Mouse (Mus musculus) heart, adult 8-10 months (tissue): Measurements from ENCODE around the gene Trpc4ap. TPM values are rescaled to one million over a fixed set of nuclear protein-coding genes. Genes with fewer than 3 reads are reported as not detected.
"Not testable (repeated sequence)": the region's sequence is repeated elsewhere in the genome, so short reads cannot be mapped to it uniquely, and the experiment has no call there.

ENCODE experiments used
- DNase-seq: peaks from one replicate; pipeline ENCODE4 v3.0.0; 2022; ENCODE audit warnings: low spot score
- total RNA-seq, 4 experiments: library from RNA; stranded (reverse); gene quantifications; 2 replicates each; pipeline ENCODE4 v1.2.4; 2022

Gene Trpc4ap
- total RNA-seq = 10 to 100 TPM; 85.4 to 95.8 (median 88.4) TPM

DNA sequence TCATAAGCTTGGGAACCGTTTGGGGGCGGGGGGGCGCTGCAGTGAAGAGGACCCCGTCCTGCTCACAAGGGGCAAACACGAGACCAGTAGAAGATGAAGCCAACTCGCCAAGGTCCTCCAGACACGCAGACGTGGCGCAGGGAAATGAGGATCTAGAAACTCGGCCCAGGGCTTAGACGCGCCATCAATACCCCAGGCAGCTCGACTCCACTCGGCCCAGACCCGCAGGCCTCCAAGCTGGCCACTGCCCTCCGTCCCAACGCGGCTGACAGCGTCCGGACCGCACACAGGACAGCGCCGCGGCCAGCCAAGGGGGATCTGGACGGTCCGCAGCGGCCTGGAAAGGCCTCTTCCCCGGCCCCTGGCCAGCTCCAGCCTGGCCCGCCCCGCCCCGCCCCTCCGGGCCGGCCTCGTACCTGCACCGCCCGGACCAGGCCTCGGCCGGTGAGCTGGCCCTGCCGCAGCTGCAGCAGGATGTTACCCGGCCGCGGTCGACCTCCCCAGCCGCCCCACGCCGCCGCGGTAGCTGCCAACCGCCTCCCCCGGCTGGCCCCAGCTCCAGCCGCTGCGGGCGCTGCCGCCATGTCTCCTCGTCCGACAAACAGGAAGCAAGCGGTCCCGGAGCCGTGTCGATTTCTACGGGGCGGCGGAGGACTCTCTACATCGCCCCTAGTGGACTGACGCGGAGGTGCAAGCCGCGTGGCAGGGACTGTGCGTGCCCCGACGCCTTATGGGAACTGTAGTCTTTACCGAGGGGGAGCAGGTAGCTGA, at the start of gene Trpc4ap:
Gene Trpc4ap (minus strand): TSS at position 662 of the 771 bp plus-strand sequence.
- DNase-seq = peak; percentile 97

DNA sequence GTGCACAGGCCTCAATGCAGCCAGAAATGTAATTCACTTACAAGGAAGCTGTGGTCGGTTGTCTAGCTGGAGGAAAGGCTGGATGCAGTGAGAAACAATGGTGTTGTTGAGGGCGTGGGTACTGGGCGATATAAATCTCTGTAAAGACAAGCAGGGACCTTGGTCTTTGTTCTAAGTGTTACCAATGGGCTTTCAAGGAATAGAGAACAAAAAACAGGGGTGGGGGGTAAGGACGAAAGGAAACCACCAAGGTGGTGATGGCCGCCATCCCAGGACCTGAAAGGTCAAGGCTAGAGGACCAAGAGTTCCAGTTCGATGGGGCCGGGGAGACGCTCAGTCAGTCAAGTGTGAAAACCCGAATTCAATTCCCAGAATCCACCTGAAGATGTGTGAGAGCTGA, 45.6 kb upstream of the Trpc4ap start:
- no peak for DNase-seq

DNA sequence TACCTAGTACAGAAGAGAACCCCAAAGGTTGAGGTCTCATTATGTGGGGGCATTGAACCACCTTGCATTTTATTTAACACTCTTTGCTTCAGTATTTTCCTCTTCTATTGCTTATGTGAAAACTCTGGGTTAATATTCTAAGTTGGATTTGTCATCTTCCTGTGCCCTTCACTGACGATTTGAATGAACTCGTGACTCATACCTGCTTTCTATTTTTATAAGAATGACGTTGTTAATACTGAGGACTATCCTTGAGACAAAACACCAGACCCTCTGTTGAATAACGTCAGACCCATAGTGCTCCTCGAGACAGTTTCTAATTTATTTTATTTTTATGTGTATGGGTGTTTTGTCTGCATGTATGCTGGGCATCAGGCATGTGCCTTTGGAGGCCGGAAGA, 44.8 kb upstream of the Trpc4ap start:
- DNase-seq = no peak

- not testable (repeated sequence) for DNase-seq
Observed at GRCm38 (mm10) chr2:155735766-155736165, 43.6 kb upstream of the Trpc4ap start, which contains the start of gene Gm17581. Gene Gm17581 (minus strand): TSS chr2:155735866.

- DNase-seq = peak; percentile 21
Observed at GRCm38 (mm10) chr2:155735080-155735479, 42.9 kb upstream of the Trpc4ap start.

DNA sequence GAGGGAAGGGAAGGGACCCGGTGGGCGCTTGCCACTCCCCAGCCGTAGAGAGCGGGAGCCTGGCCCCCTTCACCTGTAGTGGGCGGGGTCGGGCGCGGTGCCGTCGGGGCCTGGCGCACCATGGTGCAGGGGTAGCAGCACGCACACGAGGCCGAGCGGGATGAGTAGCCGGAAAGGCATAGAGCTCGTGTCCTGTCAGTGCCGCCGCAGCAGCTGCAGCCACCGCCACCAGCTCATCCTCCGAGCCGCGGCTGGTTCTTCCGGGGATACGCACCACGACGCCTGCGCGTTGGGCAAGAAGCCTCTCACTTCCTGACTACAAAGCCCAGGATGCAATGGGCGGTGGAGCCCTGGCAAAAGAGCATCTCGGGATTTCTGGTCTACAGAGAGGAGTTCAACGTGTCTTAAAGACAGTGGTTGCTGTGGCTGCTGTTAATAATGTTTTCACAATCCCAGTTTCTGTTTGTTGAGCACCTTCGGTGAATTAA, 37.0 kb upstream of the Trpc4ap start, which contains the start of gene Edem2:
Gene Edem2 (minus strand): TSS at position 318 of the 488 bp plus-strand sequence.
- DNase-seq = peak; percentile 96

GRCm38 (mm10) chr2:155728742-155729141, 36.6 kb upstream of the Trpc4ap start:
- DNase-seq = no peak

GRCm38 (mm10) chr2:155727764-155728395, 35.7 kb upstream of the Trpc4ap start:
- DNase-seq = no peak

- no peak for DNase-seq
Observed at GRCm38 (mm10) chr2:155726302-155726701, 34.1 kb upstream of the Trpc4ap start.

DNA sequence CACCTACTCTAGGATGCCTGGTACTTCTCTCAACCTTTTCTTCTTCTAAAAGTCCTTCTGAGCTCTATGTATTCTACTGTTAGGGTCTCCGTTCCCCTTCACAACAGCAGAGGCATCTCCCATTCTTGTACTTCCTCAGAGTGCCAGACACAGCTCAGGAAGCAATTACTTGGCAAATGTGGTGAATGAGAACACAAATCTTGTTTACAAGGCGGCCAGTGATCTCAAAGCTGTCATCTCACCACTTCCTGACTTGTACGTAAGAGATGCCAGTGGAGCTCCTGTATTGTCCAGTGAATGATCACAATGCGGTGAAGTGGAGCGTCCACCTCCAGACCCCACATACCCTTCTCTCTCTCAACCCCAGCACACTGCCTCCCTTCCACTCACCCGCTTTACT, 32.3 kb upstream of the Trpc4ap start:
- no peak for DNase-seq

DNA sequence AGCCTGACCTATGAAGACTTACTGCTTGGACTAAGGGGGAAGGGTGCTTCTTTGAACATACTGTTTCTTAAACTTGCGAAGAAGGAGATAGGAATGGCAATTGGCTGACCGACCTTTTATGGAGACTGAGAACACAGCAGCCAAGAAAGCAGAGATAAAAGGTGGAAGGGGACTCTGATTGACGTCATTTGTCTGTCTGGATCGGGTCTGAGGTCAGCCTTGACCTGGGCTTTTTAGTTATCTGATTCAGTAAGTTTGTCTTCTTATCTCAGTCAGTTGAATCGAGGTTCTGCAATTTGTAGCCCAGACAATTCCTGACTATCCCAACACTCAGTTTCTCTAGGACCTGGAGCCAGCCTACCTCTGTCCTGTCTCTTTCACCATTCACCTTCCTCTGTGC, 31.9 kb upstream of the Trpc4ap start:
- DNase-seq = no peak

- DNase-seq = no peak
Observed at GRCm38 (mm10) chr2:155720585-155720984, 28.4 kb upstream of the Trpc4ap start.

- DNase-seq = peak; percentile 49
Observed at GRCm38 (mm10) chr2:155717082-155717990, 25.2 kb upstream of the Trpc4ap start.

DNA sequence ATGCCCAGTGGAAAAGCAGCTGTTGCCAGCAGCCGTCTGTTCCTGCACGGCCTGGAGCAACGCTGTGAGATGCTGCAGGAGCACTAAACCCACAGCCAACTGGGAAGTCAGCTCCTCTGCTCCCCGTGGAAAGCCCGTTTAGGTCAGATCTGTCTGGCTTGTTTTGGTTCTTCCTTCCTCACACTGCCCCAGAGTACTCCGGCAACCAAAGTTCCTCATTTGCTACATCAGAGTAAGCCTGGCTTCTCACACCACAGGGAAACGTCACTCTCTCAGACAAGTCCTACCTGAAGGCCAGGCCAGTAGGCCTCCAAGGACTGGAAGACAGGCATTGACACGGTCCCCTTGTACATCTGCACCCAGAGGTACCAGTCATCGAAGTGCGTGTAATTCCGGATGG, 18.4 kb upstream of the Trpc4ap start:
- no peak for DNase-seq

- peak; percentile 51 for DNase-seq
Observed at GRCm38 (mm10) chr2:155707251-155707650, 15.1 kb upstream of the Trpc4ap start.

GRCm38 (mm10) chr2:155703630-155704029, 11.4 kb upstream of the Trpc4ap start:
- no peak for DNase-seq

GRCm38 (mm10) chr2:155701399-155701919, 9.3 kb upstream of the Trpc4ap start:
- DNase-seq = no peak

- DNase-seq = not testable (repeated sequence)
Observed at GRCm38 (mm10) chr2:155698443-155698842, 6.3 kb upstream of the Trpc4ap start.

DNA sequence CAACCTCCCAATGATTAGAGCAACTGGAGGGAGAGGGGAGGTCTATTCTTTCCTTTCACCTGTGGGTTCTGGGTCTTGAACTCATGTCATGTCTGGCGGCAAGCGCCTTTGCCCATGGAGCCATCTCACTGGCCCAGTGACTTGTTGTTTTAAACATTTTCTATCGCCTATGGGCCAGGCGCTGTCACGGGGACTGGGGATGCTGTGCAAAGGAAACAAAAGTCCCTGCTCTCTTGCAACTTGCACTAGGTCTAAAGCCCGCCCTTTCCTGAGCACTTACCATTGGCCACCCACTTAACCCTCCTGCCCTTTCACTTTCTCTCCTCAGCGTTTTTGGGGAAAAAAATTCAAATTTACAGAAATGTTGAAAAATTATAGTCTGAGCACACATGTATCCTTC, 4.7 kb upstream of the Trpc4ap start:
- no peak for DNase-seq

DNA sequence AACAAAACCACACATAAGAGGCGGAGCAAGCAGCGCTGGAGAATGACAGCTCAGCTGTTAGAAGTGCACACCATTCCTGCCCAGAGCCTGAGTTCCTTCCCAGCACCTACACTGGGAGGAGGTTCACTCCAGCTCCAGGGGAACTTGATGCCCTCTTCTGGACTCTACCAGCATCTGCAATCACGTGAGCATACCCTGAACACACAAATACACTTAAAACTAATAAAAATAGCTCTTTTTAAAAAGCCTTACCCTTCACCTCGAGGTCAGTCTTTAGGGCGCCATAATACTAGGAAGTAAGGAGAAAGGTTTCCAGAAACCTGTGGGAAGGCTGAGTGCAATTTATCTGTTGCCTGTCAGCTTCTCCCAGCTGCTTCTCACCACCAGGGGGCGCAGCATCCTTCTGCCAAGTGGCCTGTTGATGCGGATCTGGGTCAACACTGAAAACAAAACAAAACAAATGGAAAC, 3.9 kb upstream of the Trpc4ap start:
- peak; percentile 86 for DNase-seq

GRCm38 (mm10) chr2:155695316-155695715, 3.1 kb upstream of the Trpc4ap start:
- no peak for DNase-seq
